In the genomic region with DNA sequence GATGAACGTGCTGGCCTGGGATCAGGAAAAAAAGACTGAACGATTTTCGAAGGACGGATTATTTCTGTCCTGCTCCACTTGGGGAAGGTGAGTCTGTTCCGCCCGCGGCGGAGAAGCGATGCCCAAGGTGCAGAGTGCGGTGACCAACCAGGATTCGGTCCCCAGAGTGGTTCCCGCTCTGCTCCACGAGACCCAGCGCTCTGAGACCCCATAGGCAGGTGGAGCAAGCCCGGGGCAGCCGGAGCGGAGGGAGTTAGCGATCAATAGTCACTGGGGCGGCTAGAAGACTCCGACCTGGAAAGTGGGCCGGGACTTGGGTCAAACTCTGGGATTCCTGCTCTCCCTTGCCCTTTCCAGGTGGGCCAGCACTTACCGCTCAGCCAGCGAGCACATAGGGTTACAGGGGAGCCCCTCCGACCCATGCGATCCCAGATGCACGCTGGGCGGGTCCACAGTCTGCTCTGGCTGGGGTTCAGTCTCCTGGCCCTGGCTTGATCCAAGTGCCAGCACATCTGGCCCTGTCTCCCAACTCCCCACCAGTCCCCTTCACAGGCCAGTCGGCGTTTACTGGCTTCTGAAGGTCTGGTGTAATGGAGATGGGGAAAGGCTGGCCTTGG, we compare ENCODE assay signal across 8 mouse cellular contexts. TPM values are rescaled to one million over a fixed set of nuclear protein-coding genes. Genes with fewer than 3 reads are reported as not detected.
A peak's percentile ranks its signal among the peaks of the same experiment; 100 is the strongest.
DNase-seq lines count a peak whose midpoint lies in the region; ATAC-seq lines count a peak whose summit lies in the region.

No protein-coding gene starts in this region.

- no peaks in the 10 kb centered on the region for H3K9me3 ChIP-seq in kidney, embryonic 15.5 days (replicated peaks)
- no peaks in the 10 kb centered on the region for H3K9me3 ChIP-seq in hindbrain, embryonic 14.5 days (ENCODE audit: control insufficient read depth, low read length)
- no peaks in the 10 kb centered on the region for H3K9me3 ChIP-seq in midbrain, embryonic 16.5 days (replicated peaks; ENCODE audit: control insufficient read depth, low read length, poor library complexity, severe bottlenecking)

- peak overlapping the region; percentile 47 for H3K4me3 ChIP-seq in kidney, embryonic 15.5 days (replicated peaks)
- peak overlapping the region; percentile 33 for H3K4me3 ChIP-seq in hindbrain, embryonic 14.5 days (replicated peaks; ENCODE audit: low read length)
- peak overlapping the region; percentile 45 for H3K4me3 ChIP-seq in midbrain, embryonic 16.5 days (ENCODE audit: low read depth, low read length)

- H3K4me1 ChIP-seq in kidney, embryonic 15.5 days: peaks cover 19% of the 10 kb centered on the region
- H3K4me1 ChIP-seq in hindbrain, embryonic 14.5 days (replicated peaks; ENCODE audit: control insufficient read depth, insufficient read depth, low read length): peaks cover 12% of the 10 kb centered on the region
- H3K4me1 ChIP-seq in midbrain, embryonic 16.5 days (ENCODE audit: control insufficient read depth, insufficient read depth, low read length): peaks cover 12% of the 10 kb centered on the region; the same call in 1 of the 2 replicates

- peak; percentile 60; the same call in 1 of the 2 replicates for ATAC-seq in kidney, embryonic 15.5 days (replicated peaks; ENCODE audit: low FRiP score)
- ATAC-seq in hindbrain, embryonic 14.5 days (ENCODE audit: low FRiP score): no peak
- ATAC-seq in midbrain, embryonic 16.5 days: 0 out of 2 replicates have a peak, but pooled peaks have one; percentile 32

- no peak for DNase-seq in kidney, adult 18-20 months
- DNase-seq in embryo, embryonic 10.5 days (ENCODE audit: low spot score): peak; percentile 34
- no peak for DNase-seq in hindbrain, embryonic 14.5 days (ENCODE audit: low spot score)
- no peak for DNase-seq in left cerebral cortex, postnatal 10 days (ENCODE audit: extremely low spot score in 1 of 2, low spot score in 2 of 2)
- DNase-seq in layer of hippocampus, adult 9-11 months: no peak
- no peak for DNase-seq in cerebellum, adult 9-11 months

- 4% methylated on average over 29 of the region's 29 CpGs for WGBS in kidney, embryonic 15.5 days
- 2% methylated on average over 29 of the region's 29 CpGs for WGBS in hindbrain, embryonic 14.5 days
- under 1% methylated on average over 29 of the region's 29 CpGs for WGBS in midbrain, embryonic 16.5 days

- no peak overlapping the region for H3K27ac ChIP-seq in kidney, embryonic 15.5 days
- H3K27ac ChIP-seq in hindbrain, embryonic 14.5 days: no peak overlapping the region
- H3K27ac ChIP-seq in midbrain, embryonic 16.5 days (ENCODE audit: low read length): no peak overlapping the region

- H3K9ac ChIP-seq in kidney, embryonic 15.5 days: peak overlapping the region; percentile 37
- peak overlapping the region; percentile 49 for H3K9ac ChIP-seq in hindbrain, embryonic 14.5 days
- H3K9ac ChIP-seq in midbrain, embryonic 16.5 days (ENCODE audit: low read depth, low read length): peak overlapping the region; percentile 62

- no peaks in the 10 kb centered on the region for H3K36me3 ChIP-seq in kidney, embryonic 15.5 days
- H3K36me3 ChIP-seq in hindbrain, embryonic 14.5 days (replicated peaks; ENCODE audit: control insufficient read depth, insufficient read depth): no peaks in the 10 kb centered on the region
- no peaks in the 10 kb centered on the region for H3K36me3 ChIP-seq in midbrain, embryonic 16.5 days (ENCODE audit: control insufficient read depth, insufficient read depth, low read length)

- intact Hi-C loops in left cerebral cortex, postnatal 10 days (cut with DNase I): no loop called here

- peak overlapping the region; percentile 85 for H3K4me2 ChIP-seq in kidney, embryonic 15.5 days
- peak overlapping the region; percentile 64 for H3K4me2 ChIP-seq in hindbrain, embryonic 14.5 days (replicated peaks)
- H3K4me2 ChIP-seq in midbrain, embryonic 16.5 days (ENCODE audit: low read length): peak overlapping the region; percentile 95

- H3K27me3 ChIP-seq in kidney, embryonic 15.5 days: peaks cover 33% of the 10 kb centered on the region
- H3K27me3 ChIP-seq in hindbrain, embryonic 14.5 days (ENCODE audit: control insufficient read depth, insufficient read depth, low read length): peaks cover 34% of the 10 kb centered on the region
- peaks cover 14% of the 10 kb centered on the region for H3K27me3 ChIP-seq in midbrain, embryonic 16.5 days (ENCODE audit: control insufficient read depth, insufficient read depth, low read depth, low read length)

RNA-seq across cellular contexts. Expression of a gene that starts 1.4 kb away (rescaled TPM):
- 7.4 and 8.8 TPM in 2 replicates for polyA plus RNA-seq in kidney, embryonic 15.5 days (2015; fragmentation: Nextera tagmentation; extraction: Ambion mirVana)
- polyA plus RNA-seq in hindbrain, embryonic 14.5 days (2014; fragmentation: Nextera tagmentation; extraction: Ambion mirVana): 1.0 and 1.3 TPM in 2 replicates
- 0.75 and 1.2 TPM in 2 replicates for polyA plus RNA-seq in midbrain, embryonic 16.5 days (2015; fragmentation: Nextera tagmentation; extraction: Ambion mirVana)
- 1 to 10 TPM in 1 of 2 experiments, under 1 TPM in 1; 0.91 to 1.8 TPM for total RNA-seq in left cerebral cortex, postnatal 10 days (2021)
